Mouse (Mus musculus) naive thymus-derived CD4-positive, alpha-beta T cell, adult 2 months (primary cell): Measurements from ENCODE around the gene Synj1.

Experiments used
- DNase-seq: peaks from one replicate; pipeline ENCODE4 v3.0.0-alpha.2; 2011; ENCODE audit warnings: low read depth

Synj1 gene

GRCm38 (mm10) chr16:90891601-90892000 lies 119.5 kb downstream of the Synj1 start:
- DNase-seq = no peak

GRCm38 (mm10) chr16:90890683-90891082 lies 120.4 kb downstream of the Synj1 start:
- no peak for DNase-seq
